Mouse (Mus musculus) embryonic facial prominence, embryonic 11.5 days (tissue): ENCODE data around the gene Gm20388. TPM values are rescaled to one million over a fixed set of nuclear protein-coding genes. Genes with fewer than 3 reads are reported as not detected.
"Not testable (repeated sequence)": the region's sequence is repeated elsewhere in the genome, so short reads cannot be mapped to it uniquely, and the experiment has no call there.

ENCODE experiments used
- ATAC-seq: fragments of 200-750 bp; cut with Nextera tagmentation; replicated peaks from 2 replicates; pipeline ENCODE4 v1.8.0; 2017; ENCODE audit warnings: low read depth; ENCODE audit not compliant: insufficient number of reproducible peaks, low FRiP score, low TSS enrichment
- DNase-seq: peaks from one replicate; pipeline ENCODE4 v3.0.0-alpha.2; 2015; ENCODE audit warnings: low spot score
- H3K27ac ChIP-seq: fragments of 300-500 bp; sonication (generic); replicated peaks from 2 replicates; pipeline ENCODE4 v1.5.1; 2014; ENCODE audit warnings: mild to moderate bottlenecking, low read depth, low read length, control low read depth
- H3K27me3 ChIP-seq: fragments of 300-500 bp; sonication (generic); 2 replicates; pipeline ENCODE4 v1.6.1; 2014; ENCODE audit warnings: mild to moderate bottlenecking, low read length, moderate library complexity, mixed read lengths; ENCODE audit not compliant: control insufficient read depth, insufficient read depth
- H3K36me3 ChIP-seq: fragments of 300-500 bp; sonication (generic); replicated peaks from 2 replicates; pipeline ENCODE4 v1.6.1; 2014; ENCODE audit warnings: low read depth, mild to moderate bottlenecking, low read length, moderate library complexity, mixed read lengths; ENCODE audit not compliant: control insufficient read depth, insufficient read depth
- H3K4me1 ChIP-seq: fragments of 300-500 bp; sonication (generic); 2 replicates; pipeline ENCODE4 v1.6.1; 2014; ENCODE audit warnings: low read length, mixed read lengths; ENCODE audit not compliant: control insufficient read depth, insufficient read depth
- H3K4me2 ChIP-seq: fragments of 300-500 bp; sonication (generic); 2 replicates; pipeline ENCODE4 v1.6.1; 2014; ENCODE audit warnings: low read depth, mild to moderate bottlenecking, control low read depth, low read length, moderate library complexity
- H3K4me3 ChIP-seq: fragments of 300-500 bp; sonication (generic); 2 replicates; pipeline ENCODE4 v1.5.1; 2014; ENCODE audit warnings: low read depth, low read length, control low read depth
- H3K9ac ChIP-seq: fragments of 300-500 bp; sonication (generic); replicated peaks from 2 replicates; pipeline ENCODE4 v1.6.1; 2014; ENCODE audit warnings: mild to moderate bottlenecking, control low read depth, low read length
- H3K9me3 ChIP-seq: fragments of 300-500 bp; sonication (generic); replicated peaks from 2 replicates; pipeline ENCODE4 v1.6.1; 2016; ENCODE audit warnings: mild to moderate bottlenecking, low read length, inconsistent platforms, mixed read lengths; ENCODE audit not compliant: control insufficient read depth
- WGBS: fragments of 180-500 bp; shearing (Covaris S2); extraction: QIAGEN DNeasy Blood & Tissue Kit; methylation state at CpG from one replicate; pipeline ENCODE4 v1.1.7; 2014; 5-methylcytosine and 5-hydroxymethylcytosine counted together
- polyA plus RNA-seq: library from polyadenylated mRNA; unstranded; fragments of >200 nt; fragmentation: Nextera tagmentation; extraction: Ambion mirVana; gene quantifications from 2 replicates; pipeline ENCODE4 v1.2.1, GENCODE M21; 2014

Gene Gm20388
- polyA plus RNA-seq, 1 experiment from 2014 or later: 3.1 TPM

DNA sequence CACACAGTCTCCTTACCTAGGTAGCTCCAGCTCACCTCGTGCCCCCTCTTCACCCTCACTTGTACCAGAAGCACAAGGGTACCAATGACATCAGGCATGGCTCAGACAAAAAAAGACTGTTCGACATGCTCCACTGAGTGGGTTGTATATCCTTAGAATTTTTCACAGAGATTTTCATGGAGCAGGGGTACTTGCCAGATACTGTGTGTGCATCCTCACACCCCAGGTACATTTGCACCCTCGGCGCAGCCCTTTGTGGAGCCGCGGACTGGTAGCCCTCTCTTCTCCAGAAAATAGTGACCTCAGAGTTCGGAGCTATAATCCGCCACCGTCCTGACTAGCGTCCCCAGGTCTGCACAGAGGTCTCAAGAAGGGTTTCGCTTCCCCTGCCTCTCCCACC is 3500.1 kb downstream of the Gm20388 start:
- Histone ChIP-seq H3K27me3 (peaks cover 45% of the 10 kb centered on the region), H3K4me2 (peak overlapping the region; percentile 57), H3K9ac (peak overlapping the region; percentile 66), H3K36me3 (no peaks in the 10 kb centered on the region), H3K9me3 (no peaks in the 10 kb centered on the region), H3K4me1 (no peaks in the 10 kb centered on the region), H3K27ac (peak overlapping the region; percentile 41; the same call in 1 of the 2 replicates), H3K4me3 (peak overlapping the region; percentile 45)
- DNase-seq (no peak), ATAC-seq (peak; percentile 16; the same call in 1 of the 2 replicates)
- WGBS: 12% methylated on average over 11 of the region's 11 CpGs

- no peaks in the 10 kb centered on the region for H3K9me3 ChIP-seq
- peak within 1 kb of the TSS; percentile 41; the same call in 1 of the 2 replicates for H3K27ac ChIP-seq
- H3K9ac ChIP-seq: peak within 1 kb of the TSS; percentile 66
- WGBS: 0% methylated on average over 29 of the region's 29 CpGs
- peak within 1 kb of the TSS; percentile 45 for H3K4me3 ChIP-seq
- H3K27me3 ChIP-seq: peaks cover 45% of the 10 kb centered on the region
- H3K4me2 ChIP-seq: peak within 1 kb of the TSS; percentile 57
- ATAC-seq (peak; percentile 86), DNase-seq (peak; percentile 87)
- no peaks in the 10 kb centered on the region for H3K36me3 ChIP-seq
- no peaks in the 10 kb centered on the region for H3K4me1 ChIP-seq
Observed at GRCm38 (mm10) chr8:123411246-123411645, 3500.6 kb downstream of the Gm20388 start, which contains the start of gene Tubb3. Gene Tubb3 (plus strand): TSS chr8:123411424.

DNA sequence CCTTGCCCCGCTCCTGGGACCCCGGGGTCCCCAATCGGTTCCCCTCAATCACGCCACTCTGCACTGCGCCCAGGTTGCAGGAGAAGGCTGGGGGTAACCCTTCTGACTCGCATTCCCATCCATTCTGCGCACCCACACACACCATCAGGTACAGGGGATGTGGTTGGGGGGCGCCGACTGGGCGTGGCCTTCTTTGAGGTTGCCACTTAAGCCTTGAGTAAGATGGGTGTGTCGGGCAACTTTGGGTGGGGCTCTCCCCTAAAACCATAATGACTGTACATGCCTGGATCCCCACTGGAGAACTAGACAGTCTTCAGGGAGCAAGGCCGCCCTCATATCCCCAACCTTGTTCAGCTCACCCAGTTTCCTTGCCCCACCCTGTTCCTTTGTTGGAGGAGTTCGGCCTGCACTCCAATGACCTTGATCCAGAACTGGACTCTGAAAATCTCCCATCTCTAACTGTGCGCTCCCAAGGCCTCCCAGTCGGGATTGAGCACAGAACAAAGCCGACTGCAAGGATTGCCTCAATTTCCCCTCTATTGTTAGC is 3501.2 kb downstream of the Gm20388 start:
- Histone ChIP-seq H3K27me3 (peaks cover 45% of the 10 kb centered on the region), H3K4me3 (peak overlapping the region; percentile 45), H3K9me3 (no peaks in the 10 kb centered on the region), H3K27ac (no peak overlapping the region; the same call in 1 of the 2 replicates), H3K9ac (peak overlapping the region; percentile 6), H3K4me1 (no peaks in the 10 kb centered on the region), H3K4me2 (peak overlapping the region; percentile 57), H3K36me3 (no peaks in the 10 kb centered on the region)
- ATAC-seq (peak; percentile 3; the same call in 1 of the 2 replicates), DNase-seq (no peak)
- 7% methylated on average over 16 of the region's 16 CpGs for WGBS

GRCm38 (mm10) chr8:123412560-123413170 is 3502.0 kb downstream of the Gm20388 start:
- Histone ChIP-seq H3K4me1 (no peaks in the 10 kb centered on the region), H3K4me2 (peak overlapping the region; percentile 8), H3K27me3 (peaks cover 45% of the 10 kb centered on the region), H3K36me3 (no peaks in the 10 kb centered on the region), H3K27ac (no peak overlapping the region; the same call in 1 of the 2 replicates), H3K9ac (peak overlapping the region; percentile 6; the same call in 1 of the 2 replicates), H3K9me3 (no peaks in the 10 kb centered on the region), H3K4me3 (peak overlapping the region; percentile 45)
- DNase-seq (peak; percentile 69), ATAC-seq (peak; percentile 46; the same call in 1 of the 2 replicates)
- 0% methylated on average over 12 of the region's 12 CpGs for WGBS

DNA sequence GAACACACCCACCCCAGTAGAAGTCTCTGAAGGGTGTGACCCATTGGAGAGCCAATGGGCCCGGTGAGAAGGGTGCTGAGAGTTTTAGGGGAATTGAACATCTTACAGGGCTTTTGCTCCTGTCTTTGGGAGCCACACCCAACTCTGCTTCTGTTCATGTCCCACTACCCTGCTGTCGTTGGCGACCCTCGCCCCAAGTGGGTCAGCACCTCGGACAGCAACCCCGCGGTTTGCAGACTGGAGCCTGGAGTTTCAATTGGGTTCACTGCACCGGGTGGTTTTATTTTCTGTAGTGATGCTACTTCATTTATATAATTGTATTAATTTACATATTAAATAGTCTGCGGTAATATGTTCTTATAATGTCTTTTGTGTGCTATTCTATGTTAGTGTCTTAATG is 3503.6 kb downstream of the Gm20388 start:
- no peaks in the 10 kb centered on the region for H3K9me3 ChIP-seq
- H3K4me3 ChIP-seq: peak overlapping the region; percentile 23
- H3K27ac ChIP-seq: no peak overlapping the region
- 6% methylated on average over 9 of the region's 9 CpGs for WGBS
- ATAC-seq: no peak
- H3K4me2 ChIP-seq: peak overlapping the region; percentile 10
- H3K9ac ChIP-seq: no peak overlapping the region
- DNase-seq: peak; percentile 76
- no peaks in the 10 kb centered on the region for H3K36me3 ChIP-seq
- peaks cover 40% of the 10 kb centered on the region for H3K27me3 ChIP-seq
- no peaks in the 10 kb centered on the region for H3K4me1 ChIP-seq

DNA sequence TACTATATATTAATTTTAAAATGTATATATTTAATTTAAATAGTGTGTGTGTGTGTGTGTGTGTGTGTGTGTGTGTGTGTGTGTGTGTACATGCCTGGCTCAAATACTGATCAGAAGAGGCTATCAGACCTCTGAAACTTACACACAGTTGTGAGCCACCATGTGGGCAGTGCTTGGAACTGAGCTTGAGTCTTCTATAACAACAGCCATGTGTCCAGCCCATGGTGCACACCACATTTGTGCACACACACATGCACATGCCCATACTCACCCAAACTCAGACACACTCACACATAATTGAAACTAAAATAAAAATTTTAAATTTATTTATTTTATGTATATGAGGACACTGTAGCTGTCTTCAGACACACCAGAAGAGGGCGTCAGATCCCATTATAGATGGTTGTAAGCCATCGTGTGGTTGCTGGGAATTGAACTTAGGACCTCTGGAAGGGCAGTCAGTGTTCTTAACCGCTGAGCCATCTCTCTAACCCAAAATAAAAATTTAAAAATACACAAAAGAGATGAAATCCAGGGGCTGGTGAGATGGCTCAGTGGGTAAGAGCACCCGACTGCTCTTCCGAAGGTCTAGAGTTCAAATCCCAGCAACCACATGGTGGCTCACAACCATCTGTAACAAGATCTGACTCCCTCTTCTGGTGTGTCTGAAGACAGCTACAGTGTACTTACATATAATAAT is 3504.5 kb downstream of the Gm20388 start:
- H3K4me2 ChIP-seq: not testable (repeated sequence)
- 87% methylated on average over 5 of the region's 5 CpGs for WGBS

GRCm38 (mm10) chr8:123415967-123416943 is 3505.6 kb downstream of the Gm20388 start:
- no peaks in the 10 kb centered on the region for H3K9me3 ChIP-seq
- no peak for DNase-seq
- ATAC-seq: no peak
- 77% methylated on average over 8 of the region's 8 CpGs for WGBS
- peaks cover 27% of the 10 kb centered on the region for H3K27me3 ChIP-seq
- no peak overlapping the region for H3K4me2 ChIP-seq
- H3K9ac ChIP-seq: no peak overlapping the region
- no peaks in the 10 kb centered on the region for H3K4me1 ChIP-seq
- no peak overlapping the region for H3K4me3 ChIP-seq
- H3K27ac ChIP-seq: no peak overlapping the region
- no peaks in the 10 kb centered on the region for H3K36me3 ChIP-seq

More for the DNA sequence above, 3504.5 kb downstream of the Gm20388 start:
- not testable (repeated sequence) for H3K27ac ChIP-seq, DNase-seq, H3K9ac ChIP-seq, H3K9me3 ChIP-seq, H3K36me3 ChIP-seq, H3K4me1 ChIP-seq, H3K4me3 ChIP-seq, ATAC-seq
- peaks cover 35% of the 10 kb centered on the region for H3K27me3 ChIP-seq
